Mouse (Mus musculus) heart, adult 2 months (tissue): ENCODE results near the gene Pdgfa. TPM values are rescaled to one million over a fixed set of nuclear protein-coding genes. Genes with fewer than 3 reads are reported as not detected.

ENCODE experiments used
- DNase-seq, 2 experiments: peaks; one replicate each; pipeline ENCODE4 v3.0.0; 2021
- H3K27ac ChIP-seq: fragments of 200-600 bp; 2 replicates; pipeline ENCODE4 v1.8.1; 2022
- H3K27me3 ChIP-seq: fragments of 200-500 bp; 2 replicates; pipeline ENCODE4 v1.6.1; 2012; ENCODE audit warnings: mild to moderate bottlenecking, low read length, inconsistent platforms, mixed read lengths; ENCODE audit not compliant: control insufficient read depth, insufficient read depth
- H3K36me3 ChIP-seq: fragments of 200-500 bp; 2 replicates; pipeline ENCODE4 v1.6.1; 2012; ENCODE audit warnings: low read length, inconsistent platforms; ENCODE audit not compliant: control insufficient read depth, insufficient read depth
- H3K4me1 ChIP-seq: fragments of 200-500 bp; 2 replicates; pipeline ENCODE4 v1.6.1; 2011; ENCODE audit warnings: low read length; ENCODE audit not compliant: control insufficient read depth, insufficient read depth
- H3K4me3 ChIP-seq: fragments of 200-600 bp; 2 replicates; pipeline ENCODE4 v1.8.1; 2022
- H3K79me2 ChIP-seq: fragments of 200-500 bp; replicated peaks from 2 replicates; pipeline ENCODE4 v1.6.1; 2012; ENCODE audit warnings: mild to moderate bottlenecking, inconsistent platforms, low read length, moderate library complexity, mixed read lengths; ENCODE audit not compliant: control insufficient read depth, insufficient read depth
- H3K9ac ChIP-seq: fragments of 200-500 bp; 2 replicates; pipeline ENCODE4 v1.6.1; 2012; ENCODE audit warnings: low read depth, mild to moderate bottlenecking, control low read depth, inconsistent platforms, low read length, mixed read lengths
- CTCF ChIP-seq: fragments of 200-600 bp; IDR thresholded peaks from 2 replicates; pipeline ENCODE4 v1.8.1; 2022; ENCODE audit warnings: antibody characterized with exemption, mild to moderate bottlenecking, moderate library complexity
- EP300 ChIP-seq: fragments of 200-500 bp; IDR thresholded peaks from 2 replicates; pipeline ENCODE4 v1.6.1; 2011; ENCODE audit warnings: low read depth, low read length, control low read depth; ENCODE audit not compliant: insufficient read depth
- POLR2A ChIP-seq: fragments of 200-500 bp; IDR thresholded peaks from 2 replicates; pipeline ENCODE4 v1.6.1; 2011; ENCODE audit warnings: mild to moderate bottlenecking, low read depth, low read length, control low read depth; ENCODE audit not compliant: insufficient read depth
- WGBS: fragments of 180-500 bp; shearing (Covaris S2); methylation state at CpG from one replicate; pipeline ENCODE4 v1.1.7; 2018; 5-methylcytosine and 5-hydroxymethylcytosine counted together
- intact Hi-C: fragments of 180-260 bp; cut with DNase I; formaldehyde crosslinking; loops from one replicate; pipeline ENCODE4 v1.15.1; 2025
- polyA plus RNA-seq: library from polyadenylated mRNA; depleted of rRNA; stranded (reverse); fragments of >200 nt; gene quantifications from 2 replicates; pipeline ENCODE4 v1.2.3, GENCODE M21; 2012; rRNA removed
- total RNA-seq, 2 experiments: library from RNA; stranded (reverse); gene quantifications; 2 replicates each; pipeline ENCODE4 v1.2.3; 2021

The Pdgfa gene
- total and polyA plus RNA-seq, 3 experiments, result 14.2 to 20.7 (median 19.6) TPM

DNA sequence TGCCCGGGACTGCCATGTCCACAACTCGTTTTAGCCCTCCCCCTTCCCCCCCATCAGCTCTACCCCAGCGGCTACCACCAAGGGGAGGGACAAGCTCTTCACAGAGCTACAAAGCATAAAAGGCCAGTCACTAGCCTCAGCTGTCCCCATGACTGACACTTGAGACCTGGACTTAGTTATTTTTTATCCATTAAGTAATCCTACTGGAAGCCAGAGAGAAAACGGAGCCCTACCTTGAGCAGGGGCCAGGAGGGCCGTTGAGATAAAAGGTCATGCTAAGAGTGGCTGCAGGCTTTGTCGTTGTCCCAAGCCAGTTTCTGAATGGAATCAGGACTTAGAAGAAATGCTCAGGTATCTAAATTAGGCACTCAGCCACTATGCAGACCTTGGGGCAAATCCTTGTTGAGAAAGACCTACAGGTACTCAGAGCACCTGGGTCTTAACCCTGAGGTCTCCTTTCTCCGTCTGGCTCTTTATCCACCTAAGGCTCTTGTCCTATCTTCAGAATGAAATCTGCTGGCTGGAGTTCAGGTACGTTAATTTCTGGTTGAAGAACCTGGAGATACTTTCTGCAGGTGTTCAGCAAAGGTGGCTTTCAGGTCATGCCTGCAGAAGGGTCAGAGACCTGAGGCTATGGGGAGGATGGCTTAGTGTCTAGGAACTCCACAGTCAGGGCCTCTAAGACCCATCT, 60.6 kb downstream of the Pdgfa start:
- Histone ChIP-seq H3K27ac (no peak overlapping the region), H3K27me3 (no peaks in the 10 kb centered on the region), H3K36me3 (no peaks in the 10 kb centered on the region), H3K4me1 (no peaks in the 10 kb centered on the region), H3K4me3 (no peak overlapping the region), H3K9ac (no peak overlapping the region), H3K79me2 (no peaks in the 10 kb centered on the region)
- TF ChIP-seq POLR2A (no peak), EP300 (no peak), CTCF (no peak)
- intact Hi-C loops, result no loop called here
- 66% methylated on average over 8 of the region's 8 CpGs for WGBS
- no peak for DNase-seq

DNA sequence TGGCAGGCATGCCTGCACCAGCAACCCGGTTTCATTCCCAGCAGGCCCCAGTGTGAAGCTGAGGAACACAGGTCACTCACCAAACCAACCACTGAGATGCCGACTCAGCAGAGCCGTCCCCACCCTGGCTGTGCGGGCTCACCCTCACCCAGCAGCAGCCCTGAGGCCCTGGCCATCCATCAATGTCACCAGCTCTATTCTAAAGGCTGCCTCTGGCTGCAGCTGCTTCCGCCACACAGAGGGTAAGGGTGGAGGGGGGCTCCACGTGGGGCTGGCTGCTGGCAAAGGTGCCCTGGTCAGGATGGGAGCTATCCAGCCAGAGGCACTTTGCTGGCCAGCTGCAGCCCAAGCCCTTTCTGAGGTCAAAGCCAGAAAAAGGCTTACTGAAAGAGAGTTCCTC, 62.6 kb downstream of the Pdgfa start:
- DNase-seq, result no peak
- no peaks in the 10 kb centered on the region for H3K27me3 ChIP-seq
- no peak overlapping the region for H3K4me3 ChIP-seq
- H3K4me1 ChIP-seq, result no peaks in the 10 kb centered on the region
- TF ChIP-seq CTCF (no peak), POLR2A (no peak), EP300 (no peak)
- H3K36me3 ChIP-seq, result no peaks in the 10 kb centered on the region
- no peaks in the 10 kb centered on the region for H3K79me2 ChIP-seq
- H3K9ac ChIP-seq, result no peak overlapping the region
- intact Hi-C loops, result no loop called here
- H3K27ac ChIP-seq, result no peak overlapping the region
- 34% methylated on average over 6 of the region's 6 CpGs for WGBS

DNA sequence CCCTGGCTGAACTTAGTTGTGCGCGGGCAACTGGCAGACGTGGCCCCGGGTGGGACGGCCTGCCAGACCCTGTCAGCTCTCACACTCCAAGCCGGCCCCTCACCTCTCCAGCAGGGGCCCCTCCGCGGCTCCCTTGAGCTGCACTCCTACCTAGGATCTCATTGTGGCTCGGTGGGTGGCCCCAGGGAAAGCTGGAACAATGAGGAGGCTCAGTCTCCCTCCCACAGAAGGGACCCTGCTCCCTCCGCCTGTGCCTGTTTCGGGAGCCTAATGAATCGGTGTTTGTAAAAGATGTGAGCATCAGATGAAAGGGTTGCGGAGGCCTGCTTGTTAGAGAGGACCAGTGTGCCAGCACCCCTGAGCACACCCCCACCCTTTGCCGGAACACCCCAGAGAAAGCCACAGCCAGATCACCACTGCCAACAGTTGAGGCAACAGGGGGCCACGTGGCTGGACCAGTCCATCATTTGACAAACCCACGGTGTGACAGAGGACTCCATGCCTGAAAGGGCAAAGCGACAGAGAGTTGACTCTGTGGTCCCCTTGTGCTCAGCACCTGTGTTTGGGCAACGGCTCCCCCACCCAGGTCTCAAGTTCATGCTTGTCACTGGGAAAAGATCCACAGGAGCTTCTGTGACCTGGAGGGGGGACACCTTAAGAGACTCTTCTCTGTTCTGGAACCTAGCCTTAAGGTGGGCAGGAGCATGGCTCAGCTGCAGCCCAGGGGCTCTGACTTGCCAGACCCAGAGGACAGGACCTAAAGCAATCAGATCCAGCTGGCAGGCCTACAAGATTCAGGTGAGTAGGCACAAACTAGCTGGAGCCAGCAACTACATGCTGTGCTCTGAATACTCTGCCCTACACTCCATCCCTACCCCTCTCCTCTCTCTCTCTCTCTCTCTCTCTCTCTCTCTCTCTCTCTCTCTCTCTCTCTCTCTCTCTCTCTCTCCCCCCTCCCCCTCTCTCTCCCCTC, 64.4 kb downstream of the Pdgfa start:
- Histone ChIP-seq H3K4me1 (no peaks in the 10 kb centered on the region), H3K79me2 (no peaks in the 10 kb centered on the region), H3K27ac (no peak overlapping the region), H3K36me3 (no peaks in the 10 kb centered on the region), H3K4me3 (no peak overlapping the region), H3K27me3 (no peaks in the 10 kb centered on the region), H3K9ac (no peak overlapping the region)
- WGBS, result 46% methylated on average over 18 of the region's 18 CpGs
- no peak for TF ChIP-seq CTCF
- TF ChIP-seq POLR2A, result no peak
- no peak for TF ChIP-seq EP300
- intact Hi-C loops, result no loop called here
- DNase-seq, result no peak

DNA sequence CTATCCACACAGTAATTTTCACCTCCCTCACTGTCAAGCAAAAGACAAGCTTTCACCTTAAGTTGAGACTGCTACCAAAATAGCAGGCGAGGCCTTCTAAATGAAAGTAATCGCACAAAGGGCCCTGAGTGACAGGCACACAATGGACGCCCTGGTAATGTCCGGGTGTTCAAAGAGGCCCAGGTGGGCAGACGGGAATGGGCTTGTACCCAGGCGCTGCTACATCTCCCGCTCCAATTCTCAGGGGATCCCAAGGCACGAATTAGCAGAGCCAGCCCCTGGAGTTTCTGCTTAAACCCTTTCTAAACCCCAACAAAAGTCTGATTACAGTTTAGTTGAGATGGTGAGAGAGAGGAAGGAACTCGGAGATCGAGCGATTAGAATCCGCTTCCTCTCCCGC, 65.3 kb downstream of the Pdgfa start:
- no peak overlapping the region for H3K4me3 ChIP-seq
- DNase-seq, result no peak
- H3K36me3 ChIP-seq, result no peaks in the 10 kb centered on the region
- no peaks in the 10 kb centered on the region for H3K4me1 ChIP-seq
- no peak for TF ChIP-seq POLR2A
- TF ChIP-seq EP300, result no peak
- TF ChIP-seq CTCF, result no peak
- H3K79me2 ChIP-seq, result no peaks in the 10 kb centered on the region
- intact Hi-C loops, result no loop called here
- 47% methylated on average over 13 of the region's 13 CpGs for WGBS
- no peak overlapping the region for H3K9ac ChIP-seq
- H3K27ac ChIP-seq, result no peak overlapping the region
- H3K27me3 ChIP-seq, result no peaks in the 10 kb centered on the region

DNA sequence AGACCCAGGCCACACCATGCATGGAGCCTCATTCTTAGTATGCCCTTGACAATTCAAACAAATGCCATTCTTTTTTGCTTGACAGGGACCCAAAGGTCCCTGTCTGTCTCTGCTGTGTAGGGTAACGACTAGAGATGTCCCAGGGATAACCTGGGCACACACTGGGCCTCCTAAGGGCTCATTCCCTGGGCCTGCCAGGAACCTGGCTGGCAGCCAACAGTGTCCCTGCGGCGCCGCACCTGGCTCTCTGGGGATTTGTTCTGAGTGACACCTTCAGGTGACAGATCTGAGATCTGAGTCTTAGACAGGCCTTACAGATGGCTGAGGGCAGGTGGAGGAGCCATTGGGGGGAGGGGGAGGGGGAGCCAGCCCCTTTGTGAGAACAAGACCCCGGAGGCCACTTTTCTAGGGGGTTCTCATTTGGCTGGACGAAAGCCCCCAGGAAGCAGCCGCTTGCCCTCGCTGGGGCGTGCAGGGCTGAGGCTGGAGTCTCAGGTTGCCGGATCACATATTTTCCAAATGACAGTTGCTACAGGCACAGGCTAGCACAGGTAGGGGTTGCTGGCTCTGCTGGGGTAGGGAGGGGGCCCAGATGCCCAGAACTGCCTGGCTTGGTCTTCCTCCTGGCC, 67.2 kb downstream of the Pdgfa start:
- no peak overlapping the region for H3K9ac ChIP-seq
- TF ChIP-seq POLR2A (no peak), EP300 (no peak), CTCF (no peak)
- H3K4me3 ChIP-seq, result no peak overlapping the region
- WGBS, result 78% methylated on average over 10 of the region's 10 CpGs
- no peak overlapping the region for H3K27ac ChIP-seq
- H3K27me3 ChIP-seq, result no peaks in the 10 kb centered on the region
- DNase-seq, result no peak
- no peaks in the 10 kb centered on the region for H3K36me3 ChIP-seq
- intact Hi-C loops, result no loop called here
- no peaks in the 10 kb centered on the region for H3K4me1 ChIP-seq
- no peaks in the 10 kb centered on the region for H3K79me2 ChIP-seq

Other genes with a start within 250 kb of the Pdgfa start
- 10 to 100 TPM; 11.3 to 14.7 TPM for gene Fam20c, start 242.9 kb downstream of the Pdgfa start, total RNA-seq
- 10.0 and 11.0 TPM in 2 replicates for gene Fam20c, start 242.9 kb downstream of the Pdgfa start, polyA plus RNA-seq
- gene Gm5294, start 177.3 kb downstream of the Pdgfa start, total RNA-seq, result not detected
- gene Gm5294, start 177.3 kb downstream of the Pdgfa start, polyA plus RNA-seq, result not detected in 2 replicates
- 1 to 10 TPM; 1.4 to 1.5 TPM for gene Prkar1b, start 152.6 kb upstream of the Pdgfa start, total RNA-seq
- gene Prkar1b, start 152.6 kb upstream of the Pdgfa start, polyA plus RNA-seq, result 2.0 and 2.8 TPM in 2 replicates
- 10 to 100 TPM; 16.1 to 16.7 TPM for gene Dnaaf5, start 152.9 kb upstream of the Pdgfa start, total RNA-seq
- 12.1 and 12.2 TPM in 2 replicates for gene Dnaaf5, start 152.9 kb upstream of the Pdgfa start, polyA plus RNA-seq
- gene Sun1, start 203.3 kb upstream of the Pdgfa start, total RNA-seq, result 10 to 100 TPM; 45.9 to 50.3 TPM
- gene Sun1, start 203.3 kb upstream of the Pdgfa start, polyA plus RNA-seq, result 34.1 and 50.8 TPM in 2 replicates